Mouse (Mus musculus) limb, embryonic 12.5 days (tissue): ENCODE results near the gene Gucy1b2. TPM values are rescaled to one million over a fixed set of nuclear protein-coding genes. Genes with fewer than 3 reads are reported as not detected.

ENCODE experiments used
- ATAC-seq: fragments of 200-750 bp; cut with Nextera tagmentation; 2 replicates; pipeline ENCODE4 v1.8.0; 2017; ENCODE audit warnings: low read depth, moderate TSS enrichment; ENCODE audit not compliant: insufficient number of reproducible peaks, insufficient read depth, low FRiP score, low TSS enrichment
- H3K27ac ChIP-seq: fragments of 300-500 bp; sonication (generic); 2 replicates; pipeline ENCODE4 v1.5.1; 2016; ENCODE audit warnings: mild to moderate bottlenecking, moderate library complexity
- H3K27me3 ChIP-seq: fragments of 300-500 bp; sonication (generic); 2 replicates; pipeline ENCODE4 v1.6.1; 2016; ENCODE audit warnings: mild to moderate bottlenecking, moderate library complexity
- H3K36me3 ChIP-seq: fragments of 300-500 bp; sonication (generic); 2 replicates; pipeline ENCODE4 v1.6.1; 2016; ENCODE audit warnings: mild to moderate bottlenecking, moderate library complexity
- H3K4me1 ChIP-seq: fragments of 300-500 bp; sonication (generic); replicated peaks from 2 replicates; pipeline ENCODE4 v1.6.1; 2016
- H3K4me2 ChIP-seq: fragments of 300-500 bp; sonication (generic); 2 replicates; pipeline ENCODE4 v1.6.1; 2016; ENCODE audit warnings: mild to moderate bottlenecking, moderate library complexity
- H3K4me3 ChIP-seq: fragments of 300-500 bp; sonication (generic); replicated peaks from 2 replicates; pipeline ENCODE4 v1.5.1; 2016; ENCODE audit warnings: mild to moderate bottlenecking
- H3K9ac ChIP-seq: fragments of 300-500 bp; sonication (generic); replicated peaks from 2 replicates; pipeline ENCODE4 v1.6.1; 2016; ENCODE audit warnings: mild to moderate bottlenecking, moderate library complexity
- H3K9me3 ChIP-seq: fragments of 300-500 bp; sonication (generic); 2 replicates; pipeline ENCODE4 v1.6.1; 2016; ENCODE audit warnings: mild to moderate bottlenecking, moderate library complexity
- WGBS: fragments of 180-500 bp; shearing (Covaris S2); methylation state at CpG from one replicate; pipeline ENCODE4 v1.1.7; 2016; 5-methylcytosine and 5-hydroxymethylcytosine counted together
- polyA plus RNA-seq: library from polyadenylated mRNA; unstranded; fragments of >200 nt; fragmentation: Nextera tagmentation; extraction: Ambion mirVana; gene quantifications from 2 replicates; pipeline ENCODE4 v1.2.1, GENCODE M21; 2016

Gene Gucy1b2
- polyA plus RNA-seq, 1 experiment from 2014 or later, result 0.10 TPM

- H3K4me1 ChIP-seq, result peaks cover 6% of the 10 kb centered on the region
- no peaks in the 10 kb centered on the region for H3K9me3 ChIP-seq
- H3K36me3 ChIP-seq, result no peaks in the 10 kb centered on the region
- no peak for ATAC-seq
- no peak overlapping the region for H3K9ac ChIP-seq
- no peak overlapping the region for H3K4me2 ChIP-seq
- no peaks in the 10 kb centered on the region for H3K27me3 ChIP-seq
- 45% methylated on average over 7 of the region's 7 CpGs for WGBS
- no peak overlapping the region for H3K27ac ChIP-seq
- H3K4me3 ChIP-seq, result no peak overlapping the region
These were observed 9.5 kb downstream of the Gucy1b2 start for GRCm38 (mm10) chr14:62446385-62447213.

- no peak overlapping the region for H3K4me2 ChIP-seq
- peaks cover 6% of the 10 kb centered on the region for H3K4me1 ChIP-seq
- H3K36me3 ChIP-seq, result no peaks in the 10 kb centered on the region
- no peak for ATAC-seq
- H3K4me3 ChIP-seq, result no peak overlapping the region
- WGBS, result 33% methylated on average over 6 of the region's 6 CpGs
- H3K9me3 ChIP-seq, result no peaks in the 10 kb centered on the region
- no peak overlapping the region for H3K9ac ChIP-seq
- 0 out of 2 replicates have a peak overlapping the region, but pooled peaks have one; percentile 59 for H3K27ac ChIP-seq
- no peaks in the 10 kb centered on the region for H3K27me3 ChIP-seq
These were observed 12.2 kb downstream of the Gucy1b2 start for GRCm38 (mm10) chr14:62443840-62444430.

- H3K27ac ChIP-seq, result no peak overlapping the region
- H3K4me1 ChIP-seq, result peaks cover 6% of the 10 kb centered on the region
- H3K9me3 ChIP-seq, result no peaks in the 10 kb centered on the region
- H3K4me2 ChIP-seq, result no peak overlapping the region
- WGBS, result 75% methylated on average over 1 of the region's 1 CpGs
- H3K27me3 ChIP-seq, result no peaks in the 10 kb centered on the region
- H3K36me3 ChIP-seq, result no peaks in the 10 kb centered on the region
- H3K9ac ChIP-seq, result no peak overlapping the region
- H3K4me3 ChIP-seq, result no peak overlapping the region
- no peak for ATAC-seq
These were observed 13.1 kb downstream of the Gucy1b2 start for GRCm38 (mm10) chr14:62442971-62443370.

- Histone ChIP-seq H3K27me3 (no peaks in the 10 kb centered on the region), H3K4me2 (no peak overlapping the region), H3K36me3 (no peaks in the 10 kb centered on the region), H3K9me3 (no peaks in the 10 kb centered on the region), H3K4me3 (no peak overlapping the region), H3K27ac (no peak overlapping the region), H3K4me1 (peaks cover 6% of the 10 kb centered on the region), H3K9ac (no peak overlapping the region)
- ATAC-seq, result no peak
These were observed 16.1 kb downstream of the Gucy1b2 start for GRCm38 (mm10) chr14:62440036-62440435.

- Histone ChIP-seq H3K9ac (no peak overlapping the region), H3K4me2 (no peak overlapping the region), H3K27ac (no peak overlapping the region), H3K36me3 (no peaks in the 10 kb centered on the region), H3K4me1 (no peaks in the 10 kb centered on the region), H3K4me3 (no peak overlapping the region), H3K27me3 (no peaks in the 10 kb centered on the region), H3K9me3 (no peaks in the 10 kb centered on the region)
- WGBS, result 70% methylated on average over 4 of the region's 4 CpGs
- no peak for ATAC-seq
These were observed 17.9 kb downstream of the Gucy1b2 start for GRCm38 (mm10) chr14:62438236-62438635.

GRCm38 (mm10) chr14:62437806-62438205, 18.3 kb downstream of the Gucy1b2 start:
- Histone ChIP-seq H3K27ac (no peak overlapping the region), H3K4me1 (no peaks in the 10 kb centered on the region), H3K9me3 (no peaks in the 10 kb centered on the region), H3K9ac (no peak overlapping the region), H3K27me3 (no peaks in the 10 kb centered on the region), H3K36me3 (no peaks in the 10 kb centered on the region), H3K4me2 (no peak overlapping the region), H3K4me3 (no peak overlapping the region)
- ATAC-seq, result no peak
- 87% methylated on average over 2 of the region's 2 CpGs for WGBS

- H3K27me3 ChIP-seq, result no peaks in the 10 kb centered on the region
- H3K4me1 ChIP-seq, result 0 out of 2 replicates have a peak, but pooled peaks cover 4% of the 10 kb centered on the region
- no peak overlapping the region for H3K9ac ChIP-seq
- ATAC-seq, result no peak; the same call in 1 of the 2 replicates
- no peak overlapping the region for H3K4me3 ChIP-seq
- no peak overlapping the region for H3K27ac ChIP-seq
- WGBS, result 58% methylated on average over 2 of the region's 2 CpGs
- H3K36me3 ChIP-seq, result no peaks in the 10 kb centered on the region
- H3K4me2 ChIP-seq, result no peak overlapping the region
- no peaks in the 10 kb centered on the region for H3K9me3 ChIP-seq
These were observed 30.8 kb downstream of the Gucy1b2 start for GRCm38 (mm10) chr14:62425277-62425691.

- no peaks in the 10 kb centered on the region for H3K36me3 ChIP-seq
- no peak overlapping the region for H3K4me3 ChIP-seq
- H3K4me1 ChIP-seq, result 0 out of 2 replicates have a peak, but pooled peaks cover 4% of the 10 kb centered on the region
- no peak overlapping the region for H3K9ac ChIP-seq
- ATAC-seq, result no peak
- no peak overlapping the region for H3K27ac ChIP-seq
- H3K27me3 ChIP-seq, result no peaks in the 10 kb centered on the region
- WGBS, result 84% methylated on average over 4 of the region's 4 CpGs
- no peak overlapping the region for H3K4me2 ChIP-seq
- H3K9me3 ChIP-seq, result no peaks in the 10 kb centered on the region
These were observed 33.8 kb downstream of the Gucy1b2 start for GRCm38 (mm10) chr14:62422265-62422664.

GRCm38 (mm10) chr14:62417501-62417900, 38.6 kb downstream of the Gucy1b2 start:
- H3K4me2 ChIP-seq, result no peak overlapping the region
- no peak overlapping the region for H3K4me3 ChIP-seq
- H3K27ac ChIP-seq, result no peak overlapping the region
- H3K4me1 ChIP-seq, result peaks cover 12% of the 10 kb centered on the region
- no peaks in the 10 kb centered on the region for H3K27me3 ChIP-seq
- ATAC-seq, result no peak
- WGBS, result 83% methylated on average over 3 of the region's 3 CpGs
- no peak overlapping the region for H3K9ac ChIP-seq
- no peaks in the 10 kb centered on the region for H3K36me3 ChIP-seq
- H3K9me3 ChIP-seq, result no peaks in the 10 kb centered on the region

- H3K9ac ChIP-seq, result no peak overlapping the region
- no peak overlapping the region for H3K4me2 ChIP-seq
- no peak overlapping the region for H3K4me3 ChIP-seq
- H3K9me3 ChIP-seq, result peaks cover 7% of the 10 kb centered on the region; the same call in 1 of the 2 replicates
- 68% methylated on average over 1 of the region's 1 CpGs for WGBS
- no peaks in the 10 kb centered on the region for H3K27me3 ChIP-seq
- no peak overlapping the region for H3K27ac ChIP-seq
- no peak for ATAC-seq
- peaks cover 12% of the 10 kb centered on the region for H3K4me1 ChIP-seq
- no peaks in the 10 kb centered on the region for H3K36me3 ChIP-seq
These were observed 39.4 kb downstream of the Gucy1b2 start for GRCm38 (mm10) chr14:62416742-62417134.

GRCm38 (mm10) chr14:62416007-62416741, 39.9 kb downstream of the Gucy1b2 start:
- no peaks in the 10 kb centered on the region for H3K36me3 ChIP-seq
- H3K4me1 ChIP-seq, result peaks cover 12% of the 10 kb centered on the region
- peaks cover 7% of the 10 kb centered on the region; the same call in 1 of the 2 replicates for H3K9me3 ChIP-seq
- no peaks in the 10 kb centered on the region for H3K27me3 ChIP-seq
- H3K9ac ChIP-seq, result no peak overlapping the region
- H3K4me3 ChIP-seq, result no peak overlapping the region
- no peak for ATAC-seq
- peak overlapping the region; percentile 17; the same call in 1 of the 2 replicates for H3K27ac ChIP-seq
- no peak overlapping the region for H3K4me2 ChIP-seq
- 55% methylated on average over 7 of the region's 7 CpGs for WGBS
